Mouse (Mus musculus) left cerebral cortex, postnatal 14 days (tissue): ENCODE results near the gene Clec2d. TPM values are rescaled to one million over a fixed set of nuclear protein-coding genes. Genes with fewer than 3 reads are reported as not detected.

Experiments
- microRNA-seq, 2 experiments: library from miRNA; unstranded; fragments of <30 nt; microRNA quantifications; one replicate each; pipeline ENCODE4 v1.2.0; 2022
- total RNA-seq, 2 experiments: library from RNA; stranded (reverse); gene quantifications; 2 replicates each; pipeline ENCODE4 v1.2.3; 2021

Clec2d gene
- total RNA-seq, 2 experiments from 2014 or later: 6.1 to 8.0 TPM

Small RNAs within 50 kb of the gene (microRNA-seq; reads per million reads assigned to microRNA genes)
- gene Gm27514: 0 reads per million in 2 experiments

Other genes starting within 250 kb of the Clec2d start
- 1 to 10 TPM in 1 of 2 experiments, not detected in 1; 1.5 TPM for gene Clec2g, start 246.2 kb upstream of the Clec2d start, total RNA-seq
- not detected for gene Klrb1f, start 134.7 kb upstream of the Clec2d start, total RNA-seq
- gene Clec2e, start 79.7 kb upstream of the Clec2d start, total RNA-seq: not detected
- not detected for gene Cd69, start 94.8 kb downstream of the Clec2d start, total RNA-seq
- not detected for gene 4922502D21Rik, start 151.2 kb downstream of the Clec2d start, total RNA-seq
- gene Clec12a, start 162.1 kb downstream of the Clec2d start, total RNA-seq: under 1 TPM in 1 of 2 experiments, not detected in 1; 0.25 TPM
- not detected for gene Clec12b, start 205.3 kb downstream of the Clec2d start, total RNA-seq
- under 1 TPM in 1 of 2 experiments, not detected in 1; 0.46 TPM for gene Clec1b, start 216.7 kb downstream of the Clec2d start, total RNA-seq
- not detected for gene Clec9a, start 228.2 kb downstream of the Clec2d start, total RNA-seq